Mouse (Mus musculus): ENCODE measurements at regions not wholly inside any gene's neighbourhood (a gene's known extent, or its start where the extent isn't known, plus 50 kb on each side); places are given as distances from the start of the nearest gene placed in this dataset.

DNA sequence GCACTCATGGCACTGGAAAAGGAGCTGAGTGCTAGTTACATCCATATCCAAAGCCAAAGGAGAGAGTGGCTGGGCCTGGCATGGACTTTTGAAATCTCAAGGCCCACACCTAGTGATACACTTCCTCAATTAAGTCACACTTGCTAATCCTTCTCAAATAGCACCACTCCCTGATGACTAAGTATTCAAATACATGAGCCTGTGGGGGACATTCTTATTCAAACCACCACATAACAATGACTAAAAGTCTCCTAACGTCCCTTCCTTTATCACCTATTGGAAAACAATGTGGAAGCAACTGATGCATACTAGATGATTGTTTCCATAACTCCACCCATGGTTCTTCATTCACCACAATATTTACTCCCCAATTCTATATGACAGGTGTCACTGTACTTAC, 773.4 kb downstream of the 5730522E02Rik start:
- Histone ChIP-seq H3K4me3 (ENCODE audit: insufficient read depth in 1 of 2, low read depth in 2 of 2, low read length in 2 of 2) (no peak overlapping the region), H3K4me2 (ENCODE audit: low read depth) (no peak overlapping the region), H3K36me3 (replicated peaks; ENCODE audit: control insufficient read depth, insufficient read depth, low read depth) (no peaks in the 10 kb centered on the region), H3K27me3 (ENCODE audit: control insufficient read depth, insufficient read depth, low read length) (no peaks in the 10 kb centered on the region), H3K9ac (replicated peaks) (no peak overlapping the region), H3K4me1 (replicated peaks; ENCODE audit: control insufficient read depth in 2 of 2, insufficient read depth in 2 of 2, low read length in 1 of 2) (no peaks in the 10 kb centered on the region), H3K9me3 (ENCODE audit: control insufficient read depth, low read length) (no peaks in the 10 kb centered on the region), H3K27ac (no peak overlapping the region)
- TF ChIP-seq CTCF (IDR thresholded peaks at IDR 0.05; ENCODE audit: low read depth) (no peak), EP300 (IDR thresholded peaks at IDR 0.05; ENCODE audit: low read depth) (no peak)
- 36% methylated on average over 1 of the region's 1 CpGs for WGBS (ENCODE audit: insufficient replicate concordance)
- ATAC-seq (ENCODE audit: insufficient read depth) (no peak), DNase-seq (ENCODE audit: low read depth in 3 of 3, low spot score in 3 of 3) (no peak)

DNA sequence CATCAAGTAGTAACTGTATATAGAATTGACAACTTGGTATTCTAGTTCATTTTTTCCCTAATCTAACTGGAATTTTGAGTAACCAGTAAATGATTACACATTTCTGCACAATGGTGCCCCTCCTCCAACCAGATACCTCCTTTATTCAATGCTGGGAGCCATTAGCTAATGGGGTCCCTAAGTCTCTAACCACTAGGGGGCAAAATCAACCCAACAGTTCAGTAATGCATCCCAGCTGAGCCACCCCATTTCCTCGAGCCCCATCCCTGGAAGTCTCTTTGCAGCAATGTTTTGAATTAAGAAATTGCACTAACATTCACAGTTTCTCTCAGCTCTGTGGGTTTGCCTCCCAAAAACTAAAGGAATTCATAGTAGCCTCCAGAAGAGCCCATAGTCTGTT, 774.9 kb downstream of the 5730522E02Rik start:
- 11% methylated on average over 1 of the region's 1 CpGs for WGBS (ENCODE audit: insufficient replicate concordance)
- Histone ChIP-seq H3K9me3 (ENCODE audit: control insufficient read depth, low read length) (no peaks in the 10 kb centered on the region), H3K27ac (no peak overlapping the region), H3K36me3 (replicated peaks; ENCODE audit: control insufficient read depth, insufficient read depth, low read depth) (no peaks in the 10 kb centered on the region), H3K4me2 (ENCODE audit: low read depth) (no peak overlapping the region), H3K4me1 (replicated peaks; ENCODE audit: control insufficient read depth in 2 of 2, insufficient read depth in 2 of 2, low read length in 1 of 2) (no peaks in the 10 kb centered on the region), H3K4me3 (ENCODE audit: insufficient read depth in 1 of 2, low read depth in 2 of 2, low read length in 2 of 2) (no peak overlapping the region), H3K27me3 (ENCODE audit: control insufficient read depth, insufficient read depth, low read length) (no peaks in the 10 kb centered on the region), H3K9ac (replicated peaks) (no peak overlapping the region)
- TF ChIP-seq EP300 (IDR thresholded peaks at IDR 0.05; ENCODE audit: low read depth) (no peak), CTCF (IDR thresholded peaks at IDR 0.05; ENCODE audit: low read depth) (no peak)
- no peak for ATAC-seq (ENCODE audit: insufficient read depth)
- DNase-seq (ENCODE audit: low read depth in 3 of 3, low spot score in 3 of 3) = no peak

DNA sequence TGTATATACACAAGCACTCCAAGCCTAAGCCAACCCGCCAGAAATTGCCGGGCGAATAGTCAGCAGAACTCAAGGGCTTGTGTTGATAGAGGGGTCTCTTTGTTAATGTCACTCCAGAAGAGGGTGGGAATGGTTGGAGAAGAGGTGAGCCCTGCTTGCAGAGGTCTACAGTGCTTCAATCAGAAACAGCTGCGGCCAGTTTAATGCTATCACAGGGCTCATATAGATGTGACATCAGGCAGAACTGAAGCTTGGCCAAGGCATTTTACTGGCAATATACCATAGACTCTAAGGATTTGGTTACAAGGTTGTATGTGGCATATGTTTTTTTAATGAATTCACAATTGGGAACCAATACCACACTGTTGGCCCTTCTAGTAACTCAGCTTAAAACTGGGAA, 787.4 kb downstream of the 5730522E02Rik start:
- H3K9ac ChIP-seq (replicated peaks) = no peak overlapping the region
- H3K36me3 ChIP-seq (replicated peaks; ENCODE audit: control insufficient read depth, insufficient read depth, low read depth) = no peaks in the 10 kb centered on the region
- 67% methylated on average over 4 of the region's 4 CpGs for WGBS (ENCODE audit: insufficient replicate concordance)
- no peaks in the 10 kb centered on the region for H3K9me3 ChIP-seq (ENCODE audit: control insufficient read depth, low read length)
- H3K4me2 ChIP-seq (ENCODE audit: low read depth) = no peak overlapping the region
- no peak overlapping the region for H3K27ac ChIP-seq
- TF ChIP-seq CTCF (IDR thresholded peaks at IDR 0.05; ENCODE audit: low read depth) (no peak), EP300 (IDR thresholded peaks at IDR 0.05; ENCODE audit: low read depth) (no peak)
- ATAC-seq (ENCODE audit: insufficient read depth) = no peak
- DNase-seq (ENCODE audit: low read depth in 3 of 3, low spot score in 3 of 3) = no peak
- no peaks in the 10 kb centered on the region for H3K27me3 ChIP-seq (ENCODE audit: control insufficient read depth, insufficient read depth, low read length)
- no peaks in the 10 kb centered on the region for H3K4me1 ChIP-seq (replicated peaks; ENCODE audit: control insufficient read depth in 2 of 2, insufficient read depth in 2 of 2, low read length in 1 of 2)
- no peak overlapping the region for H3K4me3 ChIP-seq (ENCODE audit: insufficient read depth in 1 of 2, low read depth in 2 of 2, low read length in 2 of 2)

DNA sequence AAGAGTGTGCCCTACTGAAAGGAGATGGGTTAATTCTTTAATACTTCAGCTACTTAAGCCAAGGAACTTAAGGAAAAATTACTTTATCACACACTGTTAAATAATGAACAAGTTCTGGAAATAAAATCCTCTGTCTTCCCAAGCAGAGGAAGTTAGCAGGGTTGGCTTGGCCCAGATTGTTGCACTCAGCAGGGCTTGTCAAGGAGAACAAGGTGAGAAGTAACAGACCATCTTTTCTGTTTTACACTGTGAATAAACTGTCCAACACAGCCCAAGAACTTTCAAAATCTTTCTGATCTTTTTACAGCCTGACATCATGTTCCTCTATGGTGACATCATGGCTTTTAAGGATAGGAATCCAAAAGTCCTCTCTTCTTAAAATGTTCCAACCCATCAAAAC, 789.1 kb downstream of the 5730522E02Rik start:
- TF ChIP-seq CTCF (IDR thresholded peaks at IDR 0.05; ENCODE audit: low read depth) (no peak), EP300 (IDR thresholded peaks at IDR 0.05; ENCODE audit: low read depth) (no peak)
- DNase-seq (ENCODE audit: low read depth in 3 of 3, low spot score in 3 of 3) (no peak), ATAC-seq (ENCODE audit: insufficient read depth) (no peak)

DNA sequence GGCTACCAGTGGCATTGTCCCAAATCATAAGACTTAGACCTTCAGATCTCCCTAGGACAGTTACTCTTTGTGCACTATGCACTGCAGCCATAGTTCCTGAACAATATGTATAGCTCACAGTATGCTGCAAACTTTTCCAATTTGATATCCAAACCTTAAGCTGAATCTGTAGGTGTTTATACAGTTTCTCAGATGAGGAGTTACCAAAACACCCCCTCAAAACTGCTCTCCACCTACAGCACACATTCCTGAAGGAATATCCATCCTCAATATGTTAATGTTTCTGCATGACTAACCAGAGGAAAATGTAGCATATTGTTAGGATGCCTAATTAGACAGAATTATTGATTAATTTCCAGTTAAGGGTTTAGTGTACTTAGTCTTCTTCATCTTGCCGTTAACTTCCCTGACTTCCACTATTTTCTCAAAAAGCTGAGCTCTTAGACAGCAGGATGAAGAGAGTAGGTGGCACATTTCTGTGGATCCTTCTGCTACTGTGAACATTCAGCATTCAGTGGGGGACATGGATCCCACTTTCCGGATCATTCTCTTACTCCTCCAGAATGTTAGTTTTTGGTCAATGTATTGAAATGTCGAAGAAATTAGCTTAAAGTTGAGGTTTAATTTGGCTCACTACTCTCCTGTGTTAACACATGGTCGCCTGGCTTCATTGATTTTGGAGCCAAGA, 800.0 kb downstream of the 5730522E02Rik start:
- no peak overlapping the region for H3K4me2 ChIP-seq (ENCODE audit: low read depth)
- H3K9me3 ChIP-seq (ENCODE audit: control insufficient read depth, low read length) = no peaks in the 10 kb centered on the region
- no peak for DNase-seq (ENCODE audit: low read depth in 3 of 3, low spot score in 3 of 3)
- H3K9ac ChIP-seq (replicated peaks) = no peak overlapping the region
- no peak for ATAC-seq (ENCODE audit: insufficient read depth)
- H3K4me3 ChIP-seq (ENCODE audit: insufficient read depth in 1 of 2, low read depth in 2 of 2, low read length in 2 of 2) = no peak overlapping the region
- WGBS (ENCODE audit: insufficient replicate concordance) = 48% methylated on average over 4 of the region's 4 CpGs
- no peaks in the 10 kb centered on the region for H3K4me1 ChIP-seq (replicated peaks; ENCODE audit: control insufficient read depth in 2 of 2, insufficient read depth in 2 of 2, low read length in 1 of 2)
- H3K27ac ChIP-seq = no peak overlapping the region
- H3K27me3 ChIP-seq (ENCODE audit: control insufficient read depth, insufficient read depth, low read length) = no peaks in the 10 kb centered on the region
- no peaks in the 10 kb centered on the region for H3K36me3 ChIP-seq (replicated peaks; ENCODE audit: control insufficient read depth, insufficient read depth, low read depth)
- TF ChIP-seq EP300 (IDR thresholded peaks at IDR 0.05; ENCODE audit: low read depth) (no peak), CTCF (IDR thresholded peaks at IDR 0.05; ENCODE audit: low read depth) (no peak)

More for the DNA sequence above, 789.1 kb downstream of the 5730522E02Rik start:
- Histone ChIP-seq H3K4me2 (ENCODE audit: low read depth) (no peak overlapping the region), H3K36me3 (replicated peaks; ENCODE audit: control insufficient read depth, insufficient read depth, low read depth) (no peaks in the 10 kb centered on the region), H3K27ac (no peak overlapping the region), H3K4me3 (ENCODE audit: insufficient read depth in 1 of 2, low read depth in 2 of 2, low read length in 2 of 2) (no peak overlapping the region), H3K9me3 (ENCODE audit: control insufficient read depth, low read length) (no peaks in the 10 kb centered on the region), H3K4me1 (replicated peaks; ENCODE audit: control insufficient read depth in 2 of 2, insufficient read depth in 2 of 2, low read length in 1 of 2) (no peaks in the 10 kb centered on the region), H3K27me3 (ENCODE audit: control insufficient read depth, insufficient read depth, low read length) (no peaks in the 10 kb centered on the region), H3K9ac (replicated peaks) (no peak overlapping the region)

Data from liver, embryonic 14.5 days (tissue).